Mouse (Mus musculus): Measurements from ENCODE around the gene Gpx6. TPM values are rescaled to one million over a fixed set of nuclear protein-coding genes. Genes with fewer than 3 reads are reported as not detected.

Gpx6 gene
- total RNA-seq (2023), result not detected

GRCm38 (mm10) chr13:21311926-21312325 lies at the start of gene Gpx6:
Gene Gpx6 (plus strand): TSS chr13:21312125.

GRCm38 (mm10) chr13:21292631-21293030 lies 19.3 kb upstream of the Gpx6 start, which contains the start of gene Gpx5:
Gene Gpx5 (minus strand): TSS chr13:21292731.

GRCm38 (mm10) chr13:21346610-21347009 lies 34.7 kb downstream of the Gpx6 start, which contains the start of gene Olfr1367:
Gene Olfr1367 (plus strand): TSS chr13:21346910.

GRCm38 (mm10) chr13:21362621-21363248 lies 50.8 kb downstream of the Gpx6 start, which contains the start of gene Zscan12:
Gene Zscan12 (plus strand): TSS chr13:21362820.

Other genes with a start within 250 kb of the Gpx6 start
- not detected for gene Olfr1370, start 237.2 kb upstream of the Gpx6 start, total RNA-seq (2023)
- 0.15 TPM for gene Olfr1369-ps1, start 200.6 kb upstream of the Gpx6 start, total RNA-seq (2023)
- gene Olfr263, start 182.5 kb upstream of the Gpx6 start, total RNA-seq (2023), result not detected
- gene Olfr1368, start 166.3 kb upstream of the Gpx6 start, total RNA-seq (2023), result not detected
- gene Trim27, start 132.7 kb upstream of the Gpx6 start, total RNA-seq (2023), result 77.4 TPM
- not detected for gene Gpx5, start 19.4 kb upstream of the Gpx6 start, total RNA-seq (2023)
- gene Olfr1367, start 34.8 kb downstream of the Gpx6 start, total RNA-seq (2023), result not detected
- gene Zscan12, start 50.7 kb downstream of the Gpx6 start, total RNA-seq (2023), result 5.4 TPM
- gene Zkscan3, start 90.6 kb downstream of the Gpx6 start, total RNA-seq (2023), result 47.9 TPM
- 0.38 TPM for gene Pgbd1, start 128.9 kb downstream of the Gpx6 start, total RNA-seq (2023)
- 48.0 TPM for gene Zscan26, start 141.6 kb downstream of the Gpx6 start, total RNA-seq (2023)
- gene Nkapl, start 156.4 kb downstream of the Gpx6 start, total RNA-seq (2023), result not detected
- gene Zkscan4, start 166.8 kb downstream of the Gpx6 start, total RNA-seq (2023), result not detected
- not detected for gene Gm10065, start 167.3 kb downstream of the Gpx6 start, total RNA-seq (2023)
- 3.8 TPM for gene AK157302, start 183.1 kb downstream of the Gpx6 start, total RNA-seq (2023)
- gene Gm11273, start 189.3 kb downstream of the Gpx6 start, total RNA-seq (2023), result 15.9 TPM
- 8.9 TPM for gene Zkscan8, start 219.0 kb downstream of the Gpx6 start, total RNA-seq (2023)
- not detected for gene Olfr1366, start 230.7 kb downstream of the Gpx6 start, total RNA-seq (2023)
- not detected for gene Olfr1535, start 247.8 kb downstream of the Gpx6 start, total RNA-seq (2023)